Mouse (Mus musculus) inflammation-experienced regulatory T-cells, adult 6 months (primary cell): ENCODE measurements around the gene Cfap44. TPM values are rescaled to one million over a fixed set of nuclear protein-coding genes. Genes with fewer than 3 reads are reported as not detected.
"Not testable (repeated sequence)": the region's sequence is repeated elsewhere in the genome, so short reads cannot be mapped to it uniquely, and the experiment has no call there.

ENCODE experiments used
- ATAC-seq: one replicate; pipeline ENCODE4 v1.8.0; 2017
- polyA plus RNA-seq, 3 experiments: library from polyadenylated mRNA; unstranded; fragments of 100-300 nt; shearing (Covaris generic); gene quantifications; one replicate each; pipeline ENCODE4 v1.2.1; 2017

Cfap44 gene
- polyA plus RNA-seq, 3 experiments from 2014 or later, result not detected

- no peak for ATAC-seq
Measured at GRCm38 (mm10) chr16:44430021-44430420, 35.4 kb downstream of the Cfap44 start.

GRCm38 (mm10) chr16:44434931-44435330 lies 40.3 kb downstream of the Cfap44 start:
- no peak for ATAC-seq

- no peak for ATAC-seq
Measured at GRCm38 (mm10) chr16:44435481-44435880, 40.9 kb downstream of the Cfap44 start.

- not testable (repeated sequence) for ATAC-seq
Measured at GRCm38 (mm10) chr16:44441913-44442312, 47.3 kb downstream of the Cfap44 start.

GRCm38 (mm10) chr16:44457858-44458257 lies 63.3 kb downstream of the Cfap44 start:
- ATAC-seq, result no peak

GRCm38 (mm10) chr16:44458826-44459225 lies 64.2 kb downstream of the Cfap44 start:
- no peak for ATAC-seq

- ATAC-seq, result peak; percentile 64
Measured at GRCm38 (mm10) chr16:44460922-44461321, 66.3 kb downstream of the Cfap44 start.

- ATAC-seq, result no peak
Measured at GRCm38 (mm10) chr16:44475281-44475680, 80.7 kb downstream of the Cfap44 start.

- ATAC-seq, result no peak
Measured at GRCm38 (mm10) chr16:44475682-44476375, 81.2 kb downstream of the Cfap44 start.

- ATAC-seq, result no peak
Measured at GRCm38 (mm10) chr16:44478767-44479166, 84.2 kb downstream of the Cfap44 start.

GRCm38 (mm10) chr16:44479852-44480251 lies 85.3 kb downstream of the Cfap44 start:
- no peak for ATAC-seq

- ATAC-seq, result no peak
Measured at GRCm38 (mm10) chr16:44480616-44481015, 86.0 kb downstream of the Cfap44 start.

GRCm38 (mm10) chr16:44481599-44482593 lies 87.3 kb downstream of the Cfap44 start:
- no peak for ATAC-seq

GRCm38 (mm10) chr16:44484079-44484478 lies 89.5 kb downstream of the Cfap44 start:
- ATAC-seq, result peak; percentile 71

GRCm38 (mm10) chr16:44484831-44485230 lies 90.2 kb downstream of the Cfap44 start:
- ATAC-seq, result no peak

GRCm38 (mm10) chr16:44485691-44486090 lies 91.1 kb downstream of the Cfap44 start:
- ATAC-seq, result no peak

- ATAC-seq, result no peak
Measured at GRCm38 (mm10) chr16:44486612-44487011, 92.0 kb downstream of the Cfap44 start.

- ATAC-seq, result no peak
Measured at GRCm38 (mm10) chr16:44487194-44487593, 92.6 kb downstream of the Cfap44 start.

- no peak for ATAC-seq
Measured at GRCm38 (mm10) chr16:44491051-44491450, 96.5 kb downstream of the Cfap44 start.

GRCm38 (mm10) chr16:44492151-44492550 lies 97.6 kb downstream of the Cfap44 start:
- no peak for ATAC-seq

GRCm38 (mm10) chr16:44492706-44493105 lies 98.1 kb downstream of the Cfap44 start:
- no peak for ATAC-seq

- no peak for ATAC-seq
Measured at GRCm38 (mm10) chr16:44493868-44494267, 99.3 kb downstream of the Cfap44 start.

- ATAC-seq, result peak; percentile 47
Measured at GRCm38 (mm10) chr16:44494441-44495108, 100.0 kb downstream of the Cfap44 start.
